Comparison of ENCODE assay signal across 29 mouse cellular contexts in the genomic region with DNA sequence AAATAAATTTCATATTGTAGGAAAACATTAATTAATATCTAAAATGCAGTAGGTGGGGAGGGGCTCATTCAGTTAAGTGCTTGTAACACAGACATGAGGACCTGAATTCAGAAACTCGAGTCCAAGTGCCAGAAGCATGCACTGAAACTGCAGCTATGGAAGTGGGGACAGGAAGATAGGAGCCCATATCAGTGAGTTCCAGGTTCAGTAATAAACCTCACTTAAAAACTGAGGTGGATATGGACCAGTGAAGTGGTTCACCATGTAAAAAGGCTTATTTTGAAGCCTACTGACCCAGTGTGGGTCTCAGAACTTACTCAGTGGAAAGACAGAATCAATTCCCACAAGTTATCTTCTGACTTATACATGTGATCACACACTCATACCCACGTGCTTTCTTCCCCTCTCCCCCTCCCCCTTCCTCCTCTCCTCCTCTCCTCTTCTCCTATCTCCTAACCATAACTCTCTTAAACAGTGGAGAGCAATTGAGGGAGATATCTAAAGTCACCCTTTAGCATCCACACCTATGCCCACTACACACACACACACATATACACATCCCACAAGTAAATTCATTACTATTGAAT. TPM values are rescaled to one million over a fixed set of nuclear protein-coding genes. Genes with fewer than 3 reads are reported as not detected.
DNase-seq lines count a peak whose midpoint lies in the region; ATAC-seq and TF ChIP-seq lines count a peak whose summit lies in the region.
"Had no signal": no experiment of that assay in that cellular context is flagged by ENCODE, and none has a peak within 500 bp of the region (broad histone marks: within the 10 kb centered on the region; RNA-seq: fewer than 3 reads in every experiment).

No protein-coding gene starts in this region.

- TF ChIP-seq CTCF in liver, postnatal 0 days (IDR thresholded peaks at IDR 0.05; ENCODE audit: low read depth) = no peak
- no peak for TF ChIP-seq CTCF in liver, embryonic 14.5 days (IDR thresholded peaks at IDR 0.05; ENCODE audit: low read depth)

- peaks cover 6% of the 10 kb centered on the region for H3K4me1 ChIP-seq in liver, embryonic 12.5 days
- no peaks in the 10 kb centered on the region for H3K4me1 ChIP-seq in liver, postnatal 0 days (ENCODE audit: insufficient read depth)
- H3K4me1 ChIP-seq in liver, embryonic 14.5 days (replicated peaks; ENCODE audit: control insufficient read depth in 2 of 2, insufficient read depth in 2 of 2, low read length in 1 of 2) = peaks cover 0 to 4% of the 10 kb centered on the region in 2 experiments; a peak in 1 of 4 replicates
- H3K4me1 ChIP-seq in liver, embryonic 16.5 days (ENCODE audit: control insufficient read depth, low read depth, low read length) = no peaks in the 10 kb centered on the region
- no peaks in the 10 kb centered on the region for H3K4me1 ChIP-seq in hindbrain, embryonic 16.5 days (ENCODE audit: control insufficient read depth, insufficient read depth, low read depth, low read length)
- H3K4me1 ChIP-seq: embryonic facial prominence, embryonic 13.5 days; embryonic facial prominence, embryonic 15.5 days; forebrain, embryonic 10.5 days; forebrain, embryonic 12.5 days had no signal

- 20% methylated on average over 2 of the region's 2 CpGs for WGBS in liver, embryonic 12.5 days (ENCODE audit: insufficient replicate concordance)
- 31% methylated on average over 2 of the region's 2 CpGs for WGBS in liver, postnatal 0 days (ENCODE audit: insufficient replicate concordance)
- WGBS in liver, embryonic 14.5 days (ENCODE audit: insufficient replicate concordance) = 6% methylated on average over 2 of the region's 2 CpGs
- 18% methylated on average over 2 of the region's 2 CpGs for WGBS in liver, embryonic 16.5 days (ENCODE audit: insufficient replicate concordance)
- WGBS in hindbrain, embryonic 16.5 days = 64% methylated on average over 2 of the region's 2 CpGs

- H3K9me3 ChIP-seq in liver, embryonic 12.5 days (replicated peaks) = no peaks in the 10 kb centered on the region
- no peaks in the 10 kb centered on the region for H3K9me3 ChIP-seq in liver, postnatal 0 days (ENCODE audit: low read length)
- H3K9me3 ChIP-seq in liver, embryonic 14.5 days (ENCODE audit: control insufficient read depth, low read length) = no peaks in the 10 kb centered on the region
- H3K9me3 ChIP-seq in liver, embryonic 16.5 days (replicated peaks; ENCODE audit: control insufficient read depth, low read length) = no peaks in the 10 kb centered on the region
- H3K9me3 ChIP-seq in hindbrain, embryonic 16.5 days (ENCODE audit: control insufficient read depth, low read length) = no peaks in the 10 kb centered on the region
- H3K9me3 ChIP-seq: embryonic facial prominence, embryonic 13.5 days; embryonic facial prominence, embryonic 15.5 days; forebrain, embryonic 10.5 days; forebrain, embryonic 12.5 days had no signal

- no peak overlapping the region for H3K4me3 ChIP-seq in liver, embryonic 12.5 days
- no peak overlapping the region for H3K4me3 ChIP-seq in liver, postnatal 0 days (ENCODE audit: low read depth, low read length)
- H3K4me3 ChIP-seq in liver, embryonic 14.5 days (ENCODE audit: insufficient read depth in 1 of 2, low read depth in 2 of 2, low read length in 2 of 2) = no peak overlapping the region
- H3K4me3 ChIP-seq in liver, embryonic 16.5 days (ENCODE audit: low read depth, low read length) = no peak overlapping the region
- H3K4me3 ChIP-seq in hindbrain, embryonic 16.5 days (ENCODE audit: low read length) = no peak overlapping the region
- H3K4me3 ChIP-seq: embryonic facial prominence, embryonic 13.5 days; embryonic facial prominence, embryonic 15.5 days; erythroblast, embryonic 14.5 days; forebrain, embryonic 10.5 days; forebrain, embryonic 12.5 days had no signal

- peak; percentile 86 for ATAC-seq in liver, embryonic 12.5 days
- no peak for ATAC-seq in liver, postnatal 0 days
- ATAC-seq in liver, embryonic 14.5 days (ENCODE audit: insufficient read depth) = peak; percentile 74; the same call in 1 of the 2 replicates
- 0 out of 2 replicates have a peak, but pooled peaks have one; percentile 21 for ATAC-seq in liver, embryonic 16.5 days (ENCODE audit: low read depth)
- no peak for ATAC-seq in hindbrain, embryonic 16.5 days
- ATAC-seq: activated CD4-positive, CD25-positive, alpha-beta regulatory T cell, adult 4 months; forebrain, embryonic 14.5 days; forebrain, embryonic 16.5 days; Patski had no signal

- no peaks in the 10 kb centered on the region for H3K36me3 ChIP-seq in liver, embryonic 12.5 days
- no peaks in the 10 kb centered on the region for H3K36me3 ChIP-seq in liver, postnatal 0 days (replicated peaks; ENCODE audit: insufficient read depth, low read length)
- H3K36me3 ChIP-seq in liver, embryonic 14.5 days (replicated peaks; ENCODE audit: control insufficient read depth, insufficient read depth, low read depth) = no peaks in the 10 kb centered on the region
- no peaks in the 10 kb centered on the region for H3K36me3 ChIP-seq in liver, embryonic 16.5 days (ENCODE audit: control insufficient read depth, insufficient read depth)
- 0 out of 2 replicates have a peak, but pooled peaks cover 2% of the 10 kb centered on the region for H3K36me3 ChIP-seq in hindbrain, embryonic 16.5 days (ENCODE audit: control insufficient read depth, insufficient read depth, low read length)
- H3K36me3 ChIP-seq: embryonic facial prominence, embryonic 13.5 days; embryonic facial prominence, embryonic 15.5 days; forebrain, embryonic 10.5 days; forebrain, embryonic 12.5 days had no signal

- DNase-seq in liver, postnatal 0 days = no peak
- DNase-seq in c-Kit-positive CD71-positive TER-119-positive erythroid progenitor cells, embryonic 14.5 days (ENCODE audit: low spot score) = peak; percentile 6
- DNase-seq in liver, embryonic 14.5 days (ENCODE audit: low read depth in 3 of 3, low spot score in 3 of 3) = peak in 1 of 3 experiments; percentile 19
- no peak for DNase-seq in lung, postnatal 4 days
- DNase-seq in thymus, postnatal 25 days = no peak
- DNase-seq: adrenal gland, adult 8-10 months; adrenal gland, postnatal 14 days; adrenal gland, postnatal 36 days; cerebellum, adult 11 months; cerebellum, adult 18-20 months; cerebellum, adult 8-10 months; cerebellum, adult 9-11 months; cerebellum, postnatal 14 days; cerebellum, postnatal 36 days; embryo, embryonic 11 days had no signal

- no peak overlapping the region for H3K4me2 ChIP-seq in liver, embryonic 12.5 days
- no peak overlapping the region for H3K4me2 ChIP-seq in liver, postnatal 0 days (ENCODE audit: low read depth, low read length)
- H3K4me2 ChIP-seq in liver, embryonic 14.5 days (ENCODE audit: low read depth) = no peak overlapping the region
- H3K4me2 ChIP-seq in liver, embryonic 16.5 days (ENCODE audit: low read depth, low read length) = no peak overlapping the region
- no peak overlapping the region for H3K4me2 ChIP-seq in hindbrain, embryonic 16.5 days (ENCODE audit: low read length)
- H3K4me2 ChIP-seq: embryonic facial prominence, embryonic 13.5 days; embryonic facial prominence, embryonic 15.5 days; forebrain, embryonic 12.5 days had no signal

- no peak overlapping the region for H3K9ac ChIP-seq in liver, embryonic 12.5 days
- no peak overlapping the region for H3K9ac ChIP-seq in liver, postnatal 0 days (replicated peaks)
- H3K9ac ChIP-seq in liver, embryonic 14.5 days (replicated peaks) = no peak overlapping the region
- H3K9ac ChIP-seq in liver, embryonic 16.5 days (ENCODE audit: low read depth, low read length) = no peak overlapping the region
- H3K9ac ChIP-seq in hindbrain, embryonic 16.5 days (ENCODE audit: low read depth, low read length) = no peak overlapping the region
- H3K9ac ChIP-seq: embryonic facial prominence, embryonic 13.5 days; embryonic facial prominence, embryonic 15.5 days; forebrain, embryonic 12.5 days had no signal

- TF ChIP-seq EP300 in liver, postnatal 0 days (IDR thresholded peaks at IDR 0.05; ENCODE audit: low read depth) = no peak
- 0 out of 2 replicates have a peak, but pooled peaks have one; percentile 9 for TF ChIP-seq EP300 in liver, embryonic 14.5 days (IDR thresholded peaks at IDR 0.05; ENCODE audit: low read depth)

- no peaks in the 10 kb centered on the region for H3K27me3 ChIP-seq in liver, embryonic 12.5 days (replicated peaks)
- no peaks in the 10 kb centered on the region for H3K27me3 ChIP-seq in liver, postnatal 0 days (ENCODE audit: insufficient read depth, low read length)
- no peaks in the 10 kb centered on the region for H3K27me3 ChIP-seq in liver, embryonic 14.5 days (ENCODE audit: control insufficient read depth, insufficient read depth, low read length)
- H3K27me3 ChIP-seq in liver, embryonic 16.5 days (ENCODE audit: control insufficient read depth, insufficient read depth, low read depth, low read length) = no peaks in the 10 kb centered on the region
- H3K27me3 ChIP-seq in hindbrain, embryonic 16.5 days (replicated peaks; ENCODE audit: control insufficient read depth, insufficient read depth, low read length) = no peaks in the 10 kb centered on the region
- H3K27me3 ChIP-seq: embryonic facial prominence, embryonic 13.5 days; embryonic facial prominence, embryonic 15.5 days; forebrain, embryonic 12.5 days; Patski had no signal

- H3K27ac ChIP-seq in liver, embryonic 12.5 days = peak overlapping the region; percentile 20; the same call in 1 of the 2 replicates
- no peak overlapping the region for H3K27ac ChIP-seq in liver, postnatal 0 days (ENCODE audit: low read depth)
- no peak overlapping the region for H3K27ac ChIP-seq in liver, embryonic 14.5 days
- H3K27ac ChIP-seq in liver, embryonic 16.5 days (ENCODE audit: low read length) = no peak overlapping the region
- H3K27ac ChIP-seq in hindbrain, embryonic 16.5 days (ENCODE audit: low read depth, low read length) = no peak overlapping the region
- H3K27ac ChIP-seq: embryonic facial prominence, embryonic 13.5 days; embryonic facial prominence, embryonic 15.5 days; forebrain, embryonic 10.5 days; forebrain, embryonic 12.5 days had no signal

RNA-seq across cellular contexts. Expression of gene Fam71d, which starts 31.5 kb away (rescaled TPM):
- 0.17 TPM in 1 of 2 replicates, not detected in the other for polyA plus RNA-seq in liver, embryonic 12.5 days (2016; fragmentation: Nextera tagmentation; extraction: Ambion mirVana)
- not detected in 2 replicates for polyA plus RNA-seq in liver, postnatal 0 days (2015; fragmentation: Nextera tagmentation; extraction: Ambion mirVana)
- polyA plus RNA-seq in liver, embryonic 14.5 days (2012; rRNA removed) = not detected in 2 replicates
- polyA plus RNA-seq in liver, embryonic 14.5 days (2014; fragmentation: Nextera tagmentation; extraction: Ambion mirVana) = not detected in 2 replicates
- polyA plus RNA-seq in liver, embryonic 16.5 days (2015; fragmentation: Nextera tagmentation; extraction: Ambion mirVana) = not detected in 2 replicates
- polyA plus RNA-seq in hindbrain, embryonic 16.5 days (2015; fragmentation: Nextera tagmentation; extraction: Ambion mirVana) = 0.40 TPM in 1 of 2 replicates, not detected in the other
- polyA plus RNA-seq: activated CD4-positive, CD25-positive, alpha-beta regulatory T cell, adult 4 months; C2C12; embryonic facial prominence, embryonic 11.5 days; embryonic facial prominence, embryonic 13.5 days; embryonic facial prominence, embryonic 15.5 days; erythroblast, embryonic 14.5 days; forebrain, embryonic 10.5 days; Patski had no signal

Comparison
In these comparisons a context has a peak if more than half of its experiments do, and no peak if none do; other contexts are left out.
1. ATAC-seq: peak in liver, embryonic 12.5 days (single experiment), liver, embryonic 14.5 days (single experiment) and liver, embryonic 16.5 days (single experiment); none in liver, postnatal 0 days (single experiment) and hindbrain, embryonic 16.5 days (single experiment).